Mouse (Mus musculus) lung, postnatal 0 days (tissue): ENCODE measurements around the gene Lrig2.

Experiments used
- CTCF ChIP-seq: IDR thresholded peaks from 2 replicates; pipeline ENCODE4 v1.5.1; 2016; ENCODE audit warnings: antibody characterized with exemption, mild to moderate bottlenecking
- EP300 ChIP-seq: IDR thresholded peaks from 2 replicates; pipeline ENCODE4 v1.6.1; 2016; ENCODE audit warnings: antibody characterized with exemption, mild to moderate bottlenecking, control low read depth

- TF ChIP-seq CTCF, result no peak
- TF ChIP-seq EP300, result no peak
Measured at GRCm38 (mm10) chr3:104401176-104401575, 110.5 kb downstream of the Lrig2 start.
